Mouse (Mus musculus): ENCODE measurements around the gene Ticrr. TPM values are rescaled to one million over a fixed set of nuclear protein-coding genes. Genes with fewer than 3 reads are reported as not detected.

Gene Ticrr
- total and polyA plus RNA-seq, 3 experiments = 10.6 to 55.6 (median 23.8) TPM

DNA sequence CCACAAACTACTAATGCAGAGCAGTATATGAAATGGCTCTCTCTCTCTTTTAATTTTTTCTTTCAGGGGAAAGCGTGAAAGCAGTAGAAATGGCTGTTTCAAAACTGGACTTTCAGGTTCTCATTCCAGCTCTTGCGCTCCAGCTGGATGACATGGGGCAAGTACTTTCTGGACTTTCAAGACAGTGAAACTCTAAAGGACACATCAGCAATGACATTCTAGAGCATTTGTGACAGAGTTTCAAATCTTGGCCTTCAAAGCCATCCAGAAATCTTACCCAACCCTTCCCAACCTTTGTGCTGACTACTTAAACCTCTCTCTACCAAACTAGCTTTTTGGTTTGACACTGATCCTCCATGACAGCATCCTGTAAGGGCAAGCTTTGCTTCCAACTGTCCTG lies 78.9 kb downstream of the Ticrr start:
- Histone ChIP-seq H3K4me3 (ENCODE audit: control insufficient read depth in 1 of 2, insufficient read depth in 1 of 2, low read depth in 2 of 2, low read length in 2 of 2) (no peak overlapping the region), H3K27ac (ENCODE audit: control insufficient read depth, low read depth, low read length) (no peak overlapping the region), H3K4me1 (ENCODE audit: control insufficient read depth in 1 of 2, insufficient read depth in 2 of 2, low read length in 2 of 2) (peaks cover 0 to 11% of the 10 kb centered on the region in 2 experiments; a peak in 2 of 4 replicates), H3K79me2 (ENCODE audit: control insufficient read depth, insufficient read depth, low read length, poor library complexity) (peaks cover 4% of the 10 kb centered on the region; the same call in 1 of the 2 replicates), H3K36me3 (ENCODE audit: control insufficient read depth in 1 of 2, insufficient read depth in 2 of 2, low read length in 2 of 2) (peaks cover 0 to 7% of the 10 kb centered on the region in 2 experiments; a peak in 2 of 4 replicates), H3K9ac (ENCODE audit: control insufficient read depth, low read depth, low read length, poor library complexity, severe bottlenecking) (no peak overlapping the region), H3K9me3 (replicated peaks; ENCODE audit: insufficient read depth, low read length) (no peaks in the 10 kb centered on the region), H3K27me3 (ENCODE audit: control insufficient read depth in 1 of 2, insufficient read depth in 2 of 2, low read length in 2 of 2) (no peaks in the 10 kb centered on the region)
- DNase-seq (ENCODE audit: low read depth, low spot score) = no peak
- TF ChIP-seq RCOR1 (IDR thresholded peaks at IDR 0.05; ENCODE audit: low read depth, low read length) = no peak
- TF ChIP-seq CTCF (IDR thresholded peaks at IDR 0.05 in 2 of 3, conservative IDR thresholded peaks at IDR 0.05 in 1 of 3; ENCODE audit: control insufficient read depth in 1 of 3, insufficient read depth in 1 of 3, low read depth in 2 of 3, low read length in 3 of 3, poor library complexity in 1 of 3, severe bottlenecking in 1 of 3) = no peak
- TF ChIP-seq POLR2AphosphoS5 (IDR thresholded peaks at IDR 0.05; ENCODE audit: borderline replicate concordance, low read depth, low read length) = no peak
- no peak for TF ChIP-seq MEF2A (IDR thresholded peaks at IDR 0.05; ENCODE audit: extremely low read depth, insufficient replicate concordance, low read depth, low read length, poor library complexity, severe bottlenecking)
- TF ChIP-seq ELF1 (IDR thresholded peaks at IDR 0.05; ENCODE audit: low read depth, low read length) = no peak
- TF ChIP-seq USF2 (IDR thresholded peaks at IDR 0.05; ENCODE audit: borderline replicate concordance in 1 of 2, insufficient read depth in 1 of 2, low read depth in 1 of 2, low read length in 2 of 2) = no peak
- no peak for TF ChIP-seq MAFK (IDR thresholded peaks at IDR 0.05; ENCODE audit: borderline replicate concordance, low read depth, low read length)
- no peak for TF ChIP-seq MXI1 (IDR thresholded peaks at IDR 0.05; ENCODE audit: low read depth, low read length)
- no peak for TF ChIP-seq NELFE (IDR thresholded peaks at IDR 0.05; ENCODE audit: low read depth, low read length)
- no peak for TF ChIP-seq TCF12 (IDR thresholded peaks at IDR 0.05; ENCODE audit: low read depth, low read length)
- no peak for TF ChIP-seq POLR2A (IDR thresholded peaks at IDR 0.05; ENCODE audit: control insufficient read depth in 1 of 2, insufficient read depth in 1 of 2, low read depth in 1 of 2, low read length in 2 of 2, poor library complexity in 1 of 2)
- TF ChIP-seq MAZ (IDR thresholded peaks at IDR 0.05; ENCODE audit: low read depth, low read length) = no peak
- TF ChIP-seq ZMIZ1 (IDR thresholded peaks at IDR 0.05; ENCODE audit: low read depth, low read length) = no peak
- TF ChIP-seq UBTF (IDR thresholded peaks at IDR 0.05; ENCODE audit: borderline replicate concordance, insufficient read depth, low read depth, low read length) = no peak

DNA sequence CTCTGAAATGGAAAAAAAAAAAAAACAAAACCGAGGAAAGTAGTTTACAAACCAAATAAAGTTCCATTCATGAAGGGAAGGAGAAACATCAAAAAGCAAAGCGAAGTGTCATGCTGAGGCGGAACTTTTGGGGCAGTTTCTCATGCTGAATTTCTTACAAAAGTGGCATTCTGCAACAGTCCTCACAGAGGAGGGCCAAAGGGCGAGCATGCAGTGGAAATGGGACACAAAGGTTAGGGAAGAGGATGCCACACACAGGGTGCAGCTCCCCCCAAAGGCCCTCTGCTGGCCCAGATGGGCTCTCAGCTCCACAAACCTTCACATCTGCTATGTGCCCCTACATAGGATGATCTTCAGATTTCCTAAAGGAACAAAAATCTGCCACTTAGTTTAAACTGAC lies 80.3 kb downstream of the Ticrr start:
- no peak for DNase-seq (ENCODE audit: low read depth, low spot score)
- no peaks in the 10 kb centered on the region for H3K27me3 ChIP-seq (ENCODE audit: control insufficient read depth in 1 of 2, insufficient read depth in 2 of 2, low read length in 2 of 2)
- H3K36me3 ChIP-seq (ENCODE audit: control insufficient read depth in 1 of 2, insufficient read depth in 2 of 2, low read length in 2 of 2) = peaks cover 0 to 16% of the 10 kb centered on the region in 2 experiments; a peak in 2 of 4 replicates
- no peak overlapping the region for H3K4me3 ChIP-seq (ENCODE audit: control insufficient read depth in 1 of 2, insufficient read depth in 1 of 2, low read depth in 2 of 2, low read length in 2 of 2)
- no peak for TF ChIP-seq POLR2AphosphoS2 (IDR thresholded peaks at IDR 0.05; ENCODE audit: low read length)
- TF ChIP-seq POLR2AphosphoS5 (IDR thresholded peaks at IDR 0.05; ENCODE audit: borderline replicate concordance, low read depth, low read length) = no peak
- TF ChIP-seq RCOR1 (IDR thresholded peaks at IDR 0.05; ENCODE audit: low read depth, low read length) = no peak
- no peaks in the 10 kb centered on the region for H3K9me3 ChIP-seq (replicated peaks; ENCODE audit: insufficient read depth, low read length)
- peaks cover 4% of the 10 kb centered on the region; the same call in 1 of the 2 replicates for H3K79me2 ChIP-seq (ENCODE audit: control insufficient read depth, insufficient read depth, low read length, poor library complexity)
- H3K27ac ChIP-seq (ENCODE audit: control insufficient read depth, low read depth, low read length) = no peak overlapping the region
- H3K4me1 ChIP-seq (ENCODE audit: control insufficient read depth in 1 of 2, insufficient read depth in 2 of 2, low read length in 2 of 2) = peaks cover 0 to 22% of the 10 kb centered on the region in 2 experiments; a peak in 3 of 4 replicates
- H3K9ac ChIP-seq (ENCODE audit: control insufficient read depth, low read depth, low read length, poor library complexity, severe bottlenecking) = no peak overlapping the region
